Mouse (Mus musculus): ENCODE measurements around the gene Cpeb1. TPM values are rescaled to one million over a fixed set of nuclear protein-coding genes. Genes with fewer than 3 reads are reported as not detected.

Cpeb1 gene
- polyA plus RNA-seq (2021; fragmentation: Nextera tagmentation), result 31.5 and 36.4 TPM in 2 replicates
- long read RNA-seq, experiment 1, partial matches to known transcripts, result 21 of 46 reads
- long read RNA-seq, experiment 1, other reads (novel, unspliced or antisense), result 25 of 46 reads
- long read RNA-seq, experiment 2, partial matches to known transcripts, result 111 of 228 reads
- long read RNA-seq, experiment 2, other reads (novel, unspliced or antisense), result 110 of 228 reads

DNA sequence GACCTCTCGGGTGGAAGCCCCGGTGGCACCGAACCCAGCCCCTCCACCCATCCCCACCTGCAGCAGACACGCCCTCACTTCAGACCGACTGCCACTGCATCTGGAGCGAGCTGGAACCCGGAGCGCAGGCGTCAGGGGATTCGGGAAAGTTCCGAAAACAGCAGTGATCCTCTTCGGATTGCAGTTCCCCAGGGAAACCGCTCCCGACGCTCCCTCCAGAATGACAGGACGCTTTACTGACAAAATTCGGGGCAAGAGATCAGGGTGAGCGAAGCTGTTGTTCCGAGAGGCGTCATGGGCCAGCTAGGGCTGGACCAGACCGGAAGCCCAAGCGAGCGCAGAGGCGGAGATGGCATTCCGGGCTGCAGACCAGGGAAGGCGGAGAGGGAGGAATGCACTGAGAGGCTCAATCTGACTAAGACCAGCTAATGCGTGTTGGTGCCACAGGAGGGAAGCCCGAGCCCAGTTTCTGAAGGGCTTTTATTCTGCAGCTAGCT lies at the start of gene Cpeb1:
Cpeb1 (minus strand) TSS at position 311 of the 497 bp plus-strand sequence.

DNA sequence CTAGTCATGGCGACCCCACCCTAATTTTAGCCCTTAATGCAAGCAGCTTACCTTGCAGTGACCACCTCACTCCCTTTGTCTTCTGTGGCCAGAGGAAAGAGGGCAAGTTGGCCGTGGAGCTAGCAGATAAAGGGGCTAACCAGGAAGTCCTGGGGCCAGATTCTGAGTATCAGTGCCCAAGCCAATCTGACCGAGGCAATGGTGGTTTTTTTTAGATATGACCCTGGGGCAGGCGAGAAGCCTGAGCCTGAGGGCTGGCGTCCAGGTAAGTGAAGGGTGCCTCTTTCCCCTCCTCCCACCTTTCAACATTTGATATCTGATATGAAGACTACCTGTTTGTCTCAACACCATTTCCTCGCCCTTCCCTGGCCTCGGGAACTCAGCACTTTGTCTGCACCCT lies 42.9 kb upstream of the Cpeb1 start, which contains the start of gene BC048679:
BC048679 (minus strand) TSS at position 101 of the 400 bp plus-strand sequence.

DNA sequence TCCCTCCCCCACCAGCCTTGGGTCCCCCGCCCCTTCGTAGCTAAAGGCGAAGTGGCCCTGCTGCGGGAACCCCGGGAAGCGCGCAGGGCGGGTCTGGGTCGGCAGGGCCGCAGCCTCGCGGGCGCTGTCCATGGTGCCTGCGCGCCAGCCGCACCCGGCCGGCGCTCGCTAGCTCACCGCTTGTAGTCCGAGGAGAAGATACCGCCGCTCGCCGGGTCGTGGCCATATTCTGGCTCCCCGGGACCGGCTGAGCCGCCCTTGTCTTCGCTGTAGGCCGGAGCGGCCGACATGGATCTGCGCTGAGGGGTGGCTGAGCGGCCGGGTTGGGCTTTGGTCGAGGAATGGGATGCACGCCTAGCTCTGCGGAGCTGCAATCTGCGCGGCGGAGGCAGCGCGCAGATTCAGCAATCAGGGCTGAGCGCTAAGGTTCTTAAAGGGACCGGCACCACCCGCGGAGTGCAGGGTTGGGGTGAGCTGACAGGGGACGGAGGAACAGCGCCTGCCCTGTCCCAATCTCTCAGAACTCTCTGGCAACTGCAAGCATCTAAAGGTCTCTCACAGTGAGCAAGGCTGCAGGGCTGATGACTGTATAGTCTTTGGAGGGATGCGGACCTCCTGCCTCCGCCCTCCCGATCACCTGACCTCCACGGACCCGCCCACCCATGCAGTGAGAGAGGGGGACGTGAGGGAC lies 38.2 kb upstream of the Cpeb1 start, which contains the start of gene Ap3b2:
Ap3b2 (minus strand) TSS at position 595 of the 691 bp plus-strand sequence.

DNA sequence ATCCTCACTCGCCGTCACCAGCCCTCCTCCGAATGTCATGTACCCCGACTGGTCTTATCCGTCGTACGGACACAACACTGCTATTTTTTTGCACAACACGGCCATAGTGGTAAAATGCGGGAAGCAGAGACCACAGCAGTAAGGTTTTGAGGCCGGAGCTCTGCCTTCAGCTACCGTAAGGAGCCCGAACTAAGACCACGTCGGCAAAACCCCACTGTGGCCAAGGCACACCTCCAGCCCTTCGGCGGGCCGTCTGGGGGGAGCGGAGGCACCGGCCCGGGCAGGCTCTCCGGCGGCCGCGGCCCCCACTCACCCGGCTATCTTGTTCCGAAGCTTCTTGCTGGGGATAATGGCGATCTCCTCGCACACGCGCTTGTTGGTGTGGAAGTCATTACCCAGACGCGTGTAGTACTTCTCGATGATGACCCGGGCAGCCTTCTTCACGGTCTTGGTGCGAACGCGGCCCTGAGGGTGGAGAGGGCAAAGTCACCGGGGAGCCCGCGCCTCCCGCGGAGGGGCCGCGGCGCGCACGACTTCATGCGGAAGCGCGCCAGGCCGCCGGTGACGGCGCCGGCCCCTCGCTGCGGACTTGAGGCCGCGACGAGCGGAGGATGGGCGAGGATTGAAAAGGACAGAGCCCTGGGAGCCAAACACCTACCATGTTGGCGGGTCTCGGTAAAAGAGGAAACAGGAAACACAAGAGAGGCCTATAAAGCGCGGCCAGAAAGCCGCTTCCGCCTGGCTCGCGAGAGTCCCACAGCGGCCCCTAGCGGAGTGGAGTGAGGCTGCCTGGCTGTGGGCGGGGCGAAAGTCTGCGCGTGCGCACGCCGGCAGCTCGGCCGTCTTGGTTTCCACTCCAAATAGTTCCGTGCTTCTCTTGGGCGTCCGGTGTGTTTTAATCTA lies 110.5 kb downstream of the Cpeb1 start, which contains the start of gene Rps17:
Rps17 (minus strand) TSS at position 711 of the 903 bp plus-strand sequence.

Other genes starting within 250 kb of the Cpeb1 start
- gene Pde8a, start 241.9 kb downstream of the Cpeb1 start, polyA plus RNA-seq (2021; fragmentation: Nextera tagmentation), result 2.5 and 2.9 TPM in 2 replicates
- gene Rps17, start 110.2 kb downstream of the Cpeb1 start, polyA plus RNA-seq (2021; fragmentation: Nextera tagmentation), result 2,340 and 2,409 TPM in 2 replicates
- 64.7 and 69.8 TPM in 2 replicates for gene Ap3b2, start 38.5 kb upstream of the Cpeb1 start, polyA plus RNA-seq (2021; fragmentation: Nextera tagmentation)
- not detected in 2 replicates for gene BC048679, start 42.8 kb upstream of the Cpeb1 start, polyA plus RNA-seq (2021; fragmentation: Nextera tagmentation)
- gene Fsd2, start 111.5 kb upstream of the Cpeb1 start, polyA plus RNA-seq (2021; fragmentation: Nextera tagmentation), result 0.26 TPM in 2 replicates
- gene Whamm, start 115.8 kb upstream of the Cpeb1 start, polyA plus RNA-seq (2021; fragmentation: Nextera tagmentation), result 1.6 and 1.7 TPM in 2 replicates